Mouse (Mus musculus) cerebellum, adult 2 months (tissue): Measurements from ENCODE around the gene H2-DMb1.

Source experiments
- CTCF ChIP-seq: fragments of 200-500 bp; IDR thresholded peaks from 2 replicates; pipeline ENCODE4 v1.5.1; 2011; ENCODE audit warnings: low read depth, mild to moderate bottlenecking, control low read depth, low read length, moderate library complexity, borderline replicate concordance; ENCODE audit not compliant: insufficient read depth
- POLR2A ChIP-seq: fragments of 200-500 bp; IDR thresholded peaks from 2 replicates; pipeline ENCODE4 v1.6.1; 2011; ENCODE audit warnings: low read length, control low read depth, borderline replicate concordance; ENCODE audit not compliant: insufficient read depth

GRCm38 (mm10) chr17:34139416-34139815 lies 13.5 kb upstream of the H2-DMb1 start:
- no peak for TF ChIP-seq POLR2A
- TF ChIP-seq CTCF = no peak
